Mouse (Mus musculus): ENCODE measurements around the gene Hpf1.

GRCm38 (mm10) chr8:60868236-60868965 is 21.8 kb upstream of the Hpf1 start:
- TF ChIP-seq MAZ (IDR thresholded peaks at IDR 0.05; ENCODE audit: low read depth, low read length) (no peak), CTCF (IDR thresholded peaks at IDR 0.05 in 2 of 3, conservative IDR thresholded peaks at IDR 0.05 in 1 of 3; ENCODE audit: control insufficient read depth in 1 of 3, insufficient read depth in 1 of 3, low read depth in 2 of 3, low read length in 3 of 3, poor library complexity in 1 of 3, severe bottlenecking in 1 of 3) (no peak)
